Comparison of ENCODE assay signal across 8 mouse cellular contexts in the genomic region with DNA sequence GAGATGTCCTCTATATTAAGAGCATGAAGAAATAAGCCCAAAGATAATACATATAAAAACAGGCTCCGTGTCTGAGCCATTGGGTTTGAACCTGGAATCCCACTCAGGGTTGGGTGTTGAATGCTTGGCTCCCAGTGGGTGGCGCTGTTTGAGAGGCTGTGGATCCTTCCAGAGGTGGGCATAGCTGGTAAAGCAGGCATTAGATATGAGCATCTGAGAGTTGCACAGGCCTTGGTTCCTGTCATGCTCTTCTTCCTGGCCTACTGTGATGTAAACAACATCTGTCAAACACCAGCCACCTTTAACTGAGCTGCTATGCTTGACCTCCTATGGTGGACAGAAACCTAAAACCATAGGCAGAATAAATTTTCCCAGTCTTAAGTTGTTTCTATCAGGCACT. TPM values are rescaled to one million over a fixed set of nuclear protein-coding genes. Genes with fewer than 3 reads are reported as not detected.
A peak's percentile ranks its signal among the peaks of the same experiment; 100 is the strongest.
DNase-seq lines count a peak whose midpoint lies in the region; ATAC-seq lines count a peak whose summit lies in the region.

No protein-coding gene starts in this region.

- no peak overlapping the region for H3K27ac ChIP-seq in kidney, embryonic 15.5 days

- no peaks in the 10 kb centered on the region for H3K27me3 ChIP-seq in kidney, embryonic 15.5 days

- ATAC-seq in kidney, embryonic 15.5 days (replicated peaks; ENCODE audit: low FRiP score), result peak; percentile 58

- no peaks in the 10 kb centered on the region for H3K4me1 ChIP-seq in kidney, embryonic 15.5 days

- no peak for DNase-seq in kidney, postnatal 25 days
- DNase-seq in right cerebral cortex, postnatal 4 days, result peak; percentile 40
- DNase-seq in right cerebral cortex, adult 2 months (ENCODE audit: low spot score in 2 of 2), result no peak
- DNase-seq in embryo, embryonic 11 days, result peak; percentile 42
- DNase-seq in thymus, postnatal 4 days, result peak; percentile 66
- no peak for DNase-seq in ovary, adult 18-20 months (ENCODE audit: low spot score)
- no peak for DNase-seq in heart, postnatal 4 days

- H3K4me3 ChIP-seq in kidney, embryonic 15.5 days (replicated peaks), result no peak overlapping the region

- no peaks in the 10 kb centered on the region for H3K36me3 ChIP-seq in kidney, embryonic 15.5 days

- no peak overlapping the region for H3K4me2 ChIP-seq in kidney, embryonic 15.5 days

- no peak overlapping the region for H3K9ac ChIP-seq in kidney, embryonic 15.5 days

- H3K9me3 ChIP-seq in kidney, embryonic 15.5 days (replicated peaks), result no peaks in the 10 kb centered on the region

- WGBS in kidney, embryonic 15.5 days, result 48% methylated on average over 2 of the region's 2 CpGs

RNA-seq across cellular contexts. Expression of a gene that starts 38.7 kb away (rescaled TPM):
- polyA plus RNA-seq in kidney, embryonic 15.5 days (2015; fragmentation: Nextera tagmentation; extraction: Ambion mirVana), result 0.43 and 0.51 TPM in 2 replicates
- total RNA-seq in heart, postnatal 4 days (2021), result under 1 TPM in 1 of 2 experiments, not detected in 1; 0.05 TPM

Comparison
In these comparisons a context has a peak if more than half of its experiments do, and no peak if none do; other contexts are left out.
1. DNase-seq: peak in right cerebral cortex, postnatal 4 days (single experiment), embryo, embryonic 11 days (single experiment) and thymus, postnatal 4 days (single experiment); none in kidney, postnatal 25 days (0 of 2), right cerebral cortex, adult 2 months (0 of 2), ovary, adult 18-20 months (single experiment) and heart, postnatal 4 days (single experiment).